Mouse (Mus musculus) left cerebral cortex, postnatal 4 days (tissue): Measurements from ENCODE around the gene Olfr358. TPM values are rescaled to one million over a fixed set of nuclear protein-coding genes. Genes with fewer than 3 reads are reported as not detected.

Experiments
- DNase-seq: peaks from one replicate; pipeline ENCODE4 v3.0.0-alpha.2; 2022
- intact Hi-C: fragments of 180-260 bp; cut with DNase I; formaldehyde crosslinking; loops from one replicate; pipeline ENCODE4 v1.15.1; 2025
- total RNA-seq, 2 experiments: library from RNA; stranded (reverse); gene quantifications; 2 replicates each; pipeline ENCODE4 v1.2.3; 2021

Olfr358 gene
- not detected for total RNA-seq

DNA sequence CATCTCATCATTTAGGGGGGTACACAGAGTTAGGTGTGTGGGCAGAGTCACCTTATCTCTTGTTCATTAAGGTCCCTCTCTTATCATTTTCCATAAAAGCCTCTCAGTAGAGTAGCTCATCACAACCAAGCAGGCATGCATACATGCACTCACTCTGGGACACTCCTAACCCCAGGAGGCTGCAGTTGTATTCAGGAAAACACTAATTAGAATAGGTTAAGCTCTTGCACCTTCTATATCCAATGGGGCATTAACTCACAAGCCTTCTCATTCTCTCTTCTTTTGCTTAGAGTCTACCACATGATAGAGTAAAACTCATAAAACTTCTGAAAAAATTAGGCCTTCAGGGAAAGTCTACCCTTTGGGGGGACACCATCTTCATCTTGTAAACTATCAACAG, at the start of gene Olfr358:
TSS of gene Olfr358 (minus strand) at position 101 of the 400 bp plus-strand sequence.
- intact Hi-C loops, result no loop called here
- DNase-seq, result no peak

DNA sequence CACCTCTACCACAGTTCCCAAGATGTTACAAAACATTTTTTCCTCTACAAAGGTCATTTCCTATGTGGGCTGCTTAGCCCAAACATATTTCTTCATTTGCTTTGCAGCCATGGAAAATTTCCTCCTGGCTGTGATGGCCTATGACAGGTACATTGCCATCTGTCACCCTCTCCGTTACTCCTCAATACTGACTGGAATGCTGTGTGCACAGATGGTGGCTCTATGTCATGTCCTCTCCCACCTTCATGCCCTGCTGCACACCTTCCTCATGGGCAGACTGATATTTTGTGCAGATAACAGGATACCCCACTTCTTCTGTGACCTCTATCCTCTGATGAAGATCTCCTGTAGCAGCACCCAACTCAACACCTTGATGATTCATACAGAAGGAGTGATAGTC, 12.1 kb downstream of the Olfr358 start:
- intact Hi-C loops, result no loop called here
- no peak for DNase-seq

DNA sequence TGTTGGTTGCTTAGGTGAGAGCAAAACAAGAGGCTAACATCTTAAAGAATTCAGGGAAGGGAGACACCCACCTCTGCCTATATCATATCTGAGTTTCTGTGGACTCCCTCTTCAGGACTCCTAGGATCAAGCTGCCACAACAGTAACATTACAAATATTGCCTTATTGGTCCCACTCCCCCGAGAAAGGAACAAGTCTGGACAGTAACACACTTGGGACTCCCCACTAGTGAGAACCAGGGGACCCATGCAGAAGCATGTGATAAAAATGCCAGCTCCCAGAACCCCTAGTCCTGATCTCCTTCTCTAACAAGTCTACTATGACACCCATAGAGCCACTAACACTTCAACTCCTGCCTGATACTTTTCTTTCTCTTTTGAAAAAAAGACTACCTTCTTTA, 15.6 kb downstream of the Olfr358 start, which contains the start of gene Olfr357:
TSS of gene Olfr357 (plus strand) at position 301 of the 400 bp plus-strand sequence.
- intact Hi-C loops, result no loop called here
- no peak for DNase-seq

Other genes starting within 250 kb of the Olfr358 start
- not detected for gene Olfr348, start 225.1 kb downstream of the Olfr358 start, total RNA-seq
- gene Olfr50, start 218.8 kb downstream of the Olfr358 start, total RNA-seq, result not detected
- not detected for gene Olfr3, start 192.3 kb downstream of the Olfr358 start, total RNA-seq
- not detected for gene Olfr350, start 163.0 kb downstream of the Olfr358 start, total RNA-seq
- gene Olfr351, start 146.7 kb downstream of the Olfr358 start, total RNA-seq, result not detected
- gene Olfr352, start 140.9 kb downstream of the Olfr358 start, total RNA-seq, result not detected
- gene Olfr353, start 116.4 kb downstream of the Olfr358 start, total RNA-seq, result not detected
- gene Olfr354, start 103.7 kb downstream of the Olfr358 start, total RNA-seq, result under 1 TPM in 1 of 2 experiments, not detected in 1; 0.04 TPM
- not detected for gene Olfr355, start 80.4 kb downstream of the Olfr358 start, total RNA-seq
- gene Olfr356, start 72.2 kb downstream of the Olfr358 start, total RNA-seq, result not detected
- gene Olfr357, start 15.5 kb downstream of the Olfr358 start, total RNA-seq, result not detected
- not detected for gene Olfr360, start 56.4 kb upstream of the Olfr358 start, total RNA-seq
- not detected for gene Olfr361, start 80.0 kb upstream of the Olfr358 start, total RNA-seq
- not detected for gene Olfr362, start 108.6 kb upstream of the Olfr358 start, total RNA-seq
- not detected for gene Olfr364-ps1, start 130.0 kb upstream of the Olfr358 start, total RNA-seq
- gene Olfr365, start 178.9 kb upstream of the Olfr358 start, total RNA-seq, result under 1 TPM in 1 of 2 experiments, not detected in 1; 0.08 TPM
- gene Olfr366, start 202.2 kb upstream of the Olfr358 start, total RNA-seq, result not detected